Mouse (Mus musculus): ENCODE measurements around the gene Bcor.

Bcor gene

GRCm38 (mm10) chrX:12078195-12079058 lies 81.7 kb downstream of the Bcor start:
- in situ Hi-C loops (cut with MboI; ENCODE audit: unreplicated experiment in 2 of 2): loop anchor here in 1 of 2 experiments (10.0 to 25.0 kb wide), 2 partner anchors 74 to 441 kb away; no protein-coding TSS in a partner anchor

GRCm38 (mm10) chrX:12077601-12077980 lies 82.6 kb downstream of the Bcor start:
- in situ Hi-C loops (cut with MboI; ENCODE audit: unreplicated experiment in 2 of 2): loop anchor here in 1 of 2 experiments (10.0 to 25.0 kb wide), 2 partner anchors 73 to 440 kb away; no protein-coding TSS in a partner anchor

- in situ Hi-C loops (cut with MboI; ENCODE audit: unreplicated experiment in 2 of 2): loop anchor here in 1 of 2 experiments (10.0 to 25.0 kb wide), 2 partner anchors 72 to 440 kb away; no protein-coding TSS in a partner anchor
Observed at GRCm38 (mm10) chrX:12076763-12077600, 83.2 kb downstream of the Bcor start.

- in situ Hi-C loops (cut with MboI; ENCODE audit: unreplicated experiment in 2 of 2): loop anchor here in 1 of 2 experiments (10.0 kb wide), 1 partner anchor 68 kb away; no protein-coding TSS in a partner anchor
Observed at GRCm38 (mm10) chrX:12072721-12073120, 87.4 kb downstream of the Bcor start.

GRCm38 (mm10) chrX:12068978-12069724 lies 91.0 kb downstream of the Bcor start:
- in situ Hi-C loops (cut with MboI; ENCODE audit: unreplicated experiment in 2 of 2): no loop called here

GRCm38 (mm10) chrX:12067851-12068510 lies 92.2 kb downstream of the Bcor start:
- in situ Hi-C loops (cut with MboI; ENCODE audit: unreplicated experiment in 2 of 2): no loop called here

- in situ Hi-C loops (cut with MboI; ENCODE audit: unreplicated experiment in 2 of 2): no loop called here
Observed at GRCm38 (mm10) chrX:12067031-12067430, 93.1 kb downstream of the Bcor start.

- in situ Hi-C loops (cut with MboI; ENCODE audit: unreplicated experiment in 2 of 2): no loop called here
Observed at GRCm38 (mm10) chrX:12065782-12066181, 94.4 kb downstream of the Bcor start.

- in situ Hi-C loops (cut with MboI; ENCODE audit: unreplicated experiment in 2 of 2): no loop called here
Observed at GRCm38 (mm10) chrX:12062932-12063260, 97.3 kb downstream of the Bcor start.

GRCm38 (mm10) chrX:12062121-12062931 lies 97.8 kb downstream of the Bcor start:
- in situ Hi-C loops (cut with MboI; ENCODE audit: unreplicated experiment in 2 of 2): no loop called here

GRCm38 (mm10) chrX:12060848-12061247 lies 99.3 kb downstream of the Bcor start:
- in situ Hi-C loops (cut with MboI; ENCODE audit: unreplicated experiment in 2 of 2): no loop called here

GRCm38 (mm10) chrX:12057210-12057609 lies 102.9 kb downstream of the Bcor start:
- in situ Hi-C loops (cut with MboI; ENCODE audit: unreplicated experiment in 2 of 2): no loop called here

GRCm38 (mm10) chrX:12053315-12053914 lies 106.7 kb downstream of the Bcor start:
- in situ Hi-C loops (cut with MboI; ENCODE audit: unreplicated experiment in 2 of 2): no loop called here

GRCm38 (mm10) chrX:12052651-12053050 lies 107.5 kb downstream of the Bcor start:
- in situ Hi-C loops (cut with MboI; ENCODE audit: unreplicated experiment in 2 of 2): no loop called here

- in situ Hi-C loops (cut with MboI; ENCODE audit: unreplicated experiment in 2 of 2): no loop called here
Observed at GRCm38 (mm10) chrX:12048721-12049120, 111.4 kb downstream of the Bcor start.

GRCm38 (mm10) chrX:12048166-12048565 lies 112.0 kb downstream of the Bcor start:
- in situ Hi-C loops (cut with MboI; ENCODE audit: unreplicated experiment in 2 of 2): no loop called here

- in situ Hi-C loops (cut with MboI; ENCODE audit: unreplicated experiment in 2 of 2): no loop called here
Observed at GRCm38 (mm10) chrX:12047223-12047911, 112.8 kb downstream of the Bcor start.

GRCm38 (mm10) chrX:12046676-12047075 lies 113.5 kb downstream of the Bcor start:
- in situ Hi-C loops (cut with MboI; ENCODE audit: unreplicated experiment in 2 of 2): no loop called here

All from v-Abl transformed pro-B cells (cell line).